Mouse (Mus musculus): ENCODE measurements around the gene Frmd6.

DNA sequence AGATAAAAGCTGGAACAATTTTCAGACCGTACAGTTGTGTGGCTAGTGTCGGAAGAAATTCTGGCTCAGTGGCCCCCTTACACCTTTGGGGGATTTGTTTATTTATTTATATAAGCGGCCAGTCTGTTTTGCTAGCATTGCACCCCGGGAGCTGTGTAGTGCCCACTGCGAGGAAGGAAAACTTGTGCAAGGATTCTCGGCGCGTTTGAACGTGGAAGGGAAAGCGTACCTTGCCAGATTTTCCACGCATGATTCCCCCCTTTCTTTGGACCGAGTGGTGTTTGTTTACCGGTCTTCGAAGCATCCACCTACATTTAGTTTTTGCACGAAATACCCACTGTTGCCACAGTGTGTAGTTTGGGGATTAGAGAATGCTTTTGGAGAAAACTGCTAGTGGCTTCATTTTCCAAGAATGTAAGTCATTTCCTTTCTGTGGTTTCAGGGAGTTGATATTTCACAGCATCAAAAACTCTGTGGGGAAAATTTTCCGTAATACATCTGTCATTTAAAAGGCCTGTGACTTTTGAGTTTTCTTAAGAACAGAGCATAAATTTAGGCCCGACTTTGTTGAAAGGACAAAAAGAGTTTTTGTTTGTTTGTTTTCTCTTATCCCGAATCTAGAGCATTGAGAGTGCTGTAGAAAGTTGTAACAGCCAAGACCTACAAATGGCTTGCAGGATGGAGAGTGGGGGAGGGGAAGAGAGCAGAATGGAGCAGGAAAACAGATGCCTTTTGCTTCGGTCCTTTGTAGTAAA is 1.2 kb downstream of the Frmd6 start:
- 0 out of 2 replicates have a peak, but pooled peaks have one; percentile 10 for TF ChIP-seq POLR2A (IDR thresholded peaks at IDR 0.05; ENCODE audit: extremely low read depth, insufficient read depth, low read length)
- no peak for TF ChIP-seq CTCF (IDR thresholded peaks at IDR 0.05; ENCODE audit: extremely low read depth, insufficient read depth, low read length)

All from cortical plate, adult 2 months (tissue).